Mouse (Mus musculus) layer of hippocampus, postnatal 25 days (tissue): ENCODE measurements around the gene Amot. TPM values are rescaled to one million over a fixed set of nuclear protein-coding genes. Genes with fewer than 3 reads are reported as not detected.

ENCODE experiments used
- DNase-seq, 2 experiments: peaks; one replicate each; pipeline ENCODE4 v3.0.0; 2022; ENCODE audit warnings: mixed read lengths in 2 of 2, low spot score in 1 of 2; ENCODE audit errors: extremely low spot score in 1 of 2
- total RNA-seq, 2 experiments: library from RNA; stranded (reverse); gene quantifications; 2 replicates each; pipeline ENCODE4 v1.2.3; 2021

The Amot gene
- total RNA-seq: 10 to 100 TPM; 29.6 to 30.0 TPM

DNA sequence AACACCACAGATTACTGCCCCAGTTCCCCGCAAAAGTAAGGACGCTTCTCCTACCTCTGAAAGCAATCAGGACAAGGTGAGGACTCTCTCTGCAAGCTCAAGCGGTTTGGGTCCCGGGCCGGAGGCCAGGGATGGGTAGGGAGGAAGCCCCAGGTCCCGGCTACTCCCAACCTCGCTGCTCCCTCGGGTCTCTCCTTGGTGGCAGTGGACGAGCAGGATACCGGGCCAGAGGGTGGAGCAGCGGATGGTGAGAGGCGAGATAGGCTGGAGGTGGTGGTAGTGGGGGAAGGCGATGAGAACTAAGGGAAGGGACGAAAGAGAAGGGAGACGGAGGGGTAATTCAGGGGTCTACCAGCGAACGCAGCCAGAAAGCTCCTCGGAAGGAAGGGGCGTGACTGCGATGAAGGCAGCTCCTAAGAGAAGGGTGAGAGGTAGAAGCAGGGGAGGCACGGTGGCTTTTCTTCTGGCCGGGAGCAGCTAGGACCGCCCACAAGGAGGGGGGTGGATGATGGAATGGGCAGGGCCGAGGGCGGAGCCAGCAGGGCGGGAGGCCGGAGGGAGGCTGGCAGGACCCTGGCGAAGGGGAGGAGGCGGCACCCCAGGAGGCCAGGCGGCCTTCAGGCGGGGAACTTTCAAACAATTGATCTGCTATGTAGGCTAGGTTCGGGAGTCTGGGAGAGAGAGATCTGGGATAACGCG is at the start of gene Amot:
TSS of gene Amot (minus strand) at position 465 of the 699 bp plus-strand sequence.
- peak; percentile 50 to 53 for DNase-seq

DNA sequence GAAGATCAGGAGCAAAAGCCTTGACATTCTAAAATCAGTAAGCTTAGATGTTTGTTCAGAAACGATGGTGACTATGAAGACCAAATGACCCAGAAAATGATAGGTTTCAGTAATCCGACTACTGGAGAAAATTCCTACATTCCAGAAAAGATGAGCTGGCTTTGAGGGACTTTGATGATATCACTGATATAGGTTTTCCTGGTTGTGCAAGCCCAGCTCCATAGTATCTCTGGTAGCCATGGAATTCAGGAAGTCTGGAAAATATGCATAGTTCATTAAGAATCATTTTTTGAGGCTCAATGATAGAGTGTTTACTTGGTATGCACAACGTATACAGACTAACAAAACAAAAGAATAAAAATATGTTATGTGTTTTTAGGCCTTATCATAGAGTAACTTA is 40.1 kb upstream of the Amot start:
- no peak for DNase-seq

DNA sequence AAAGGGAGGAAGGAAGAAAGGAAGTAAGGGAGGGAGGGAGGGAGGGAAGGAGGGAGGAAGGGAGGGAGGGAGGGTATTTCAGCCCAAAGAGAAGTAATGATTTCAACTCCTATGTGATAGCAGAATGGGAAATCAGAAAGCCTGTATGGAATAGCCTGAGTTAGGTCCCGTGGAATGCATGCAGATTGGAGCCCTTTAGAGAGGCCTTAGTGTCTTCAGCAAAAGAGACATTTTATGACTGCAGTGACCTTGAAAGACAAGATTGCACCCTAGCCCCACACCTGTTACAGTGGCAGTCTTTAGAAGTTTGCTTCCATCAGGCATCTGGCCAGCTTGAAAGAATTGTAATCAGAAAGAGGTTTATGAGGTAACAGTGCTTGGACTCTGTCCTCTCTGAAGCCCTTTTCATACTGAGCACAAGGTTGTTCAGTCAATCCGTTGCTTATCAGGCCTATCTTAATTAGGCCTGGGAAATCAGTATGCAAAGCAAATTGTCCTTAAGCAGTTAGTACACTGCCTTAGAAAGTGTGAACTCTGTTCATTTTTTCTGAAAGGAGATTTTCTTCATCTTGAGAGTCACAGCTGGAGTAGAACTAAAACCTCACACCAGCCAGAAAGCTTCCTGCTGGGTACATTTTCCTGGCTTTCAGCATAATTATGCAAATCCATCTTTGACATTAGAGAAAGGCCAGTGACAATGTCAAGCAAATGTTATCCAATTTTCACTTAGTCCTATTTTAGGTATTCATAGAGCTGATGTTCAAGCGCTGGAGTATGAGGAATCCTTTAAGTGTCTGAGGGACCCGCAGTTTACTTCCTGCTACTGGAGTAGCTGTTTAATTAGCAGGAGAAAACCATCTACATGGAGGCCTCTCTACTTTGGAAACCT is 38.9 kb upstream of the Amot start:
- DNase-seq: no peak

DNA sequence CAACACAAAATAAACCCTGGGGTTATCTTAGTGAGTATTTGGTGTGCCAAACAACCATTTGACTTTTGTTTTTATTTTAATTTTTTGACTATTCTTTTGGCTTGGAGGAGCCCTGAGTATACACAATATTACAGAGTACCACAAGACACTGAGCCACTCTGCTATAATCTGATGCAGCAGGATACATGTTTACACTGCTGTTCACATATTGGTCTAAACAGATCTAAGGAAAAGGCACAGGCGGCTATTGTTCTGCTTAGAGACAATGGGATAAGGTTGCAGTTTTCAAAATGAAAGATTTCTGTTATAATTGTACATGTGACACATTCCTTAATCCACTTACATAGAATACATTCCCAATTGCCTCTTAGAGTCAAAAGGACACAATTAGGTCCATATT is 36.1 kb upstream of the Amot start:
- no peak for DNase-seq

DNA sequence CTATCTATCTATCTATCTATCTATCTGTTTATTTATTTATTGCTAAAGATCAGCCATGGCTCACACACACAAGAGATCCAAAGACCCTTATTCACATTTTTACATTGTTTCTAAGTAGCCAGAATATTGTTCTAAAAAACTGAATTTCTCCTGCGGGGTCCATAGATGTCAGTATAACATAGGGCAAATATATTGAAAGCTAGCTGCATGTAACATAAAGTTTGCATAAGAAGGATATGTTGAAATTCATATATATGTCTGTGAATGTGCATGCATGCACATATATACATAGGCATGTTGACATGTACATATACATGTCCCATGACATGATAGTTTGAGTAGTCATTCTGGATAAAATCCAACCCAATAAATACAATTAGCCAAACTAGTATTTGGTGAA is 35.3 kb upstream of the Amot start:
- DNase-seq: no peak

DNA sequence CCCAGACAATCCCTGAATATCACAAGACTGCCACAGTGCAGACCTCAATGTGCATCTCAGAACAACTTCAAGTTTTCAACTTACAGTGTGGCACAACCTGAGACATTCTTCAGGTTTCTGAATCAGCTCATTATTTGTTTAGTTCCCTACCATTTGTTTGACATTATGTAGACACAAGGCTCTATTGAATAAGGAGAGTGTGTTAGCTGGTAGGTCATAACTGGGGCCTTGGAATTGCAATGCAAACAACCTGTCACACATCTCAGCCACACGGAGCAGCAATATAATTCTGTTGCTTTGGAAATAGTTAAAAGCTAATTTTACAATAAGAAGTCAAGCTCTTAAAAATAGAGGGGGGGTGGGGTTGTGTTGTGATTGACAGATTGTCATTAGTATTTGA is 24.6 kb upstream of the Amot start:
- DNase-seq: no peak

DNA sequence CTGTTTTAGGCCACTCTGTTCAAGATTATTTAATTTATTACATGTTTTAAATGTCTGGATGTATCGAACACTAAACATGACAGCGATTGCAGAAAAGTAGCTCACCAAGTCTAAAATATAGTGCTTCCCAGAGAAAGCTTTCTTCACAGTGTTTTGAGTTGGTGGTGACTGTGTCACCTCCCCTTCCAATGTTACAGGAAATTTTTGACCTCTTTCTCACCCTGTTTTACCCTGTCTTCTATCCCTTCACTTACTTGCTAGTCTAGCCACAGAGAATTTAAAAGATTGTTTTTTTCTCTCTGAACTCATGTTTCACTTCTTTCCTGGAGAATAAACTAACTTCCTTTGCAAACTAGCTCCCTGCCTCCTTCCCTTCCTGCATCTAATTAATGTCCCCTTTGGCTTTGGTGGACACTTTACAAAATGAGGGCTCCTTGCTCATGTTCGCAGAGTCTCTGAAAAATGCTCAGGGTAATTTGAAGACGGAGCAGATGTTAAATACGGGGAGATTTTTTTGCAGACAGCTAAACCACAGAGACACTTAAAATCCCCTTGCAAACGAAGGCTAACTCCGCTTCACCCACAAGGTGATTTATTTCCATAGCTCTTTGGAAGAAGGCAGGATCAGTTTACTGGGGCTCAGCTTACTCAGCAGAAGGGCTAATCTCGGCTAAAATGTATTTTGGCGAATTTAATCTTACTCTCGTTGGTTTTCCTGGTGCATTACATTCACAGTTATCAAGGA is 11.5 kb upstream of the Amot start:
- no peak for DNase-seq

DNA sequence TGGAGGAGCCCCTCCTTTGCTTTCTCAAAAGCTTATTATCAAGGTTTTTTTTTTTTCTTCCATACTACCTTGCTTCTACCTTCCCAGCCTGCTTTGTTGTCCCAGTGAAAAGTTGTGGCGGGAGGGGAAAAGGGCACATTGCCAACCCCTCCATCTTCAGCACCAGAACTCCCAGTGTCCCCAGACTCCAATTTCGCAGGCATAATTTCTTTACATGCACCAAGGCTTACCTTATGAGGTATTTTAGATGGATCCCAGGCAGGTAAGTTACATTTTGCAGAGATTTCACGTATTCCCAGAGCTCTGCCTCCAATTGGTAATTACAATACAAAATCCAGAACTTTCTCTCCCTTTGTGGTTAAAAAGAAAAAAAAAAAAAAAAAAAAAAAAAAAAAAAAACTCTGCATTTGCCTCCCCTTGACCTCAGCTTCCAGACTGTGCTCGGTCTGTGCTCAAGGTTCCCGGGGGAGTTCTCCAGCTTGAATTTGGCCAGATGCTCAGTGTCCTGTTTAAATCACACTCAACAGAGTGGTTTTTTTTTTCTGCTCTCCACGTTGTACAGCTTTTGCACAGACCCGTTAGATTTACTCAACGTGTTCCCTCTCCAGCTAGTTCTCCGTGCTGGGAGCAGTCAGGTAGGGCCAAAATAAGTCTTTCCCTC is 10.6 kb upstream of the Amot start:
- no peak for DNase-seq

DNA sequence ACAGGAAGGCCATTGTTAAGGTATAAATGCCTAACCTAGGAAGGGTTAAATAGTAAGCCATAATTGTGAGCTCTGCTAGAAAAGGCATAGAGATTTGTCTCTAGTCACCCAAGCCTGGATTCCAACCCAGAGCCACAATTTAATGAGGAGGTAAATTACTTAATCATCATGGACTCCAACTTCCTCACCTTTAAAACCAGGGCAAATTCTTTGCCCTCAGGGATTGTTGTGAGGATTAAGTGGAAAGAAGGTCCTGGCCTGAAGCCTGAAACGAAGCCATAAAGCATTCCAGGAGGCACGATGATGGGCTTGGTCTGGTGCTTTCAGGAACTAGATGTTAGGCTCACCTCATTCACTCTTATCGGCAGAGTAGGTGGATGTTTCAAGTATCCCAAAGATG is 5.7 kb upstream of the Amot start:
- no peak for DNase-seq

DNA sequence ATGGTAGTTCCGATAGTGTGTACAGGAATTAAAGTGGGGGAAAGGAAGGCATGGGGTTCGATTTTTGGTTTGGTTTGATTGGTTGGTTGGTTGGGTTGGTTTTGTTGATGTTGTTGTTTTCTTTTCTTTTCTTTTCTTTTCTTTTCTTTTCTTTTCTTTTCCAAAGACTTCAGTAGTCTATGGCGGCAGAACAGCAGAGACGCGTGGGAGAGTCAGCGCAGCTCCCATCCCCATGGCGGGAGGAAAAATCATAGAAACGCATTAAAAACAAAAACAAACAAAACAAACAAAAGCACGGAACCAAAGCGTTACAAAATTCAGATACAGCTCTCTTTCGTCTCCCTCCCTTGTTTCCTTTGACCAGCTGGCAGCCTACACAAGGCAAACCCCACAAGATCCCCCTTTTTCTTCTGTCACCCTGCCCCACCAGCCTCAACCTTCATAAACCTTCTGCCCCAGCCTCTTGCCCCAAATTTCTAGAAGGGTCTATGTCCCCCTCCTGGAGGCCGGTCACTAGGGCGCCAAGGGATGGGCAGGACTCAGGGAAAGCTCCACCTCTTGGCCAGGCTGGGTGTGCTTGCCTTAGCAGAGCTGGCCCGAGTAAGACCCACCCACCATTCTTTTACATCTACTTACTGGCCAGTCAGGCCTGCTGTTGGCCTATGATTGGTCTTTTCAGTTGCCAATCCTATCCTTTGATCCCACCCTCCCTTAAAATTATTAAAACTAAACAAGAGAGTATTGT is 648 bp upstream of the Amot start:
- peak in 1 of 2 experiments; percentile 13 for DNase-seq

DNA sequence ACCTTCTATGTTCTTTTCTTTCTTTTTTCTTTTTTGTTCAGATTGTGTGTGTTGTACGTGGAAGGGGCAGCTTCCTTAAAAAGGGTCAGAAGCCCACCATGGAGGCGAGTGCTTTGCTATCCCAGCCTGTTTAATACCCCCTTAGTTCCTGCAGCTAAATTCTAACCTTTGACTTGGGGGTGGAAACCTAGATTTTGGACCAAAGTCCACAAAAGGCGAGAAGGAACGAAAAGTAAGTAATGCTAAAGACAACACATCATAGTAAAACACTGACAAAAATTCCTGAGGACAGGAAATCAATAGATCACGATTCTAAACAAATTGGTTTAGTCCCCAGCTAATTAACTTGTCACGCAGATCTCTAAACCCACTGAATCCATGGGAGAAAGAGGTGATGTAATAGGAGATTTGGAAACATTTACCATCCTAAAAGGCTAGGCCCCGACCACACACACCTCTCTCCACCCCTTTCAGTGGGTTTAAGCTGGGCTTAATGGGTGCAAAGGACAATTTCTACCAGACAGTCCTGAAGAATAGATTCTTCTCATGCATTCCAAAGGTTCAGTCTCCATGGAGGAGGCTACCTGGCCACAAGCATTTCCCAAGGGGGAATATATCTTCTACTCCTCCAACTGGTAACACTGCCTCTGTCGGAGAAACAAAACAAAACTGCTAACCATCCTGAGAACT is 3.2 kb downstream of the Amot start:
- DNase-seq: no peak

DNA sequence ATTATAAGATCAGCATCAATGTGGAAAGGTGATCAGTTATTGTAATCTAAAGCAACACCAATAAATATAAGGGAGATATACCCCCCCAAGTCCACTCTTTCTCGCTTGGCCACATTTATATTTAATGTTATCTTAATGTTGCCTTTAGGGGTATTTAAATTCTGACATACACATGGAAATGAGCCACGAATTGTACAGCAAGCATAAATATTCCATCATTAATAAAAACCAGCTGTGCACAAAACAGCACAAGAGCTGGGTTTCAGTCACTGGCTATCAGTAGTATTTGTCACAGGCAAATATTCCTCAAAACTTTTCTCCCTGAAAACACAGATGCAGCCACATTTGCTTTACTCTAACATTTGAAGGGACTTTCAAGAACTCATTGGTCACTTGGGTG is 5.9 kb downstream of the Amot start:
- DNase-seq: no peak

DNA sequence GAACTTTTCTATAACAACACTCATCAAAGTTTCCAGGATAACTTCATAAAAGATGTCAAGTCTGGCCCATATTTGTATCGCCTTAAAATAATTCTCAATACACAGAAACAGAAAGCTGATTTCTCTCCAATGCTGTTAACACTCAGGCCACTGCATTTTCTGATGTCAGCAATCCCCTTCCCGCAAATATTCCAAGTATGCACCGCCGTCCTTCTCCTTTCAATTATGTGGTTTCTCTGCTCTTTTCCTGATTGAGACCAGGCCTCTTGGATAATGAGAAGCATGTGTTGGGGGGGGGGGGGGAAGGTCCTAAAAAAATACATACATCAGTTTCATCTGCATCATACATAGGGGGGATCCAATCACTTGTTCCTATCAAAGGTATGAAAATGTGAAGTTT is 6.3 kb downstream of the Amot start:
- no peak for DNase-seq

DNA sequence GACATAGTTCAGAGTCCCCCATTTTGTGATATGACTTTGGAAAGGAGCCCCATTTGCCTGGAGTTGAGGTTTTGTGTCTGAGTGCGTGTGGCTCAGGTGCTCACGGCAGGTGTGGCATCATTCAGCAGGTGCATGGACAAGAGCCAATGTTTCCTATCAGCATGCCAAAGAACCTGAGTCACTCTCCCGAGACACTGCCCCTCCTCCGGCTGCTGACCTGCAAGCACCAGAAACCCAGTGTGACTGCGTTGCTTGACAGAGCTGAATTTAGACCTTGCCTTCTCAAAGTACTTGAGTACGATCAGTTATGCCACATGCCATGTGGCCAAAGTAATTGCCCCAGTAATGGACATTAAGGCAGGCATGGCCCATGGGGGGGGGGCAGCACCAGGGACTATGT is 7.5 kb downstream of the Amot start:
- no peak for DNase-seq

DNA sequence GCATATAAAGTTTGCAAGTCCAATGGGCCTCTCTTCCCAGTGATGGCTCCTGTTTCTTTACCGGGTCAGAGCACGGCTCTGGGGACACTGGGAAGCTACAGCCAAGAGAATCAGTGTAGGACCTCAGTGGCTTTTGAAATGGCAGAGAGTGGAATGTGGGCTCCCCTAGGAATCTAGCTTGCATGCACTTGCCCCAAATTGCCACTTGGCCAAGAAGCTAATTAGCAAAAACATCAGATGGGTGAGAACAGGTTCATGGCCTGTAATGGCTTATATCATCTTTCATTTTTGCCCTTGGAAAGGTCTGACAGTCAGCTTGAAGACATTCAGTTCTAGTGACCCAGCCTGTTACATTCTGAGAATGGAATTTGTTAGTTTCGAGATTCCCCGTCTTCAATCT is 9.6 kb downstream of the Amot start:
- no peak for DNase-seq

DNA sequence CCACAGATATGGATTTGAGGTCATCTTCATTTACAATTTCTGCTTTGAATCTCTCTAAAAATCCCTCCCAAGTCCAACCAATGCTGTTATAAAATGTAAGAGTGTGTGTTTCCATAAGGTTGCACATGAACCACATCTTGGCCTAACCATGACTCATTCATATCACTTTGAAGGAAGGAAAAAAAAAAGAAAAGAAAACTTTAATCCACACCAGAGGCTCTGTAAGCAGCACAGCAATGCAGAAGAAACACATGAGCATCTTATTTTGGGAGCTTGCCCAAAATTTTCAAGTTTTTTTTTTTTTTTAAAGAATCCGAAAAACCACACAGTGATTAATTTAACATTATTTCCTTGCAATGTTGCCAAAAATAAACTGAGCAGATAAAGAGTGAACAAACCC is 14.2 kb downstream of the Amot start:
- DNase-seq: no peak

DNA sequence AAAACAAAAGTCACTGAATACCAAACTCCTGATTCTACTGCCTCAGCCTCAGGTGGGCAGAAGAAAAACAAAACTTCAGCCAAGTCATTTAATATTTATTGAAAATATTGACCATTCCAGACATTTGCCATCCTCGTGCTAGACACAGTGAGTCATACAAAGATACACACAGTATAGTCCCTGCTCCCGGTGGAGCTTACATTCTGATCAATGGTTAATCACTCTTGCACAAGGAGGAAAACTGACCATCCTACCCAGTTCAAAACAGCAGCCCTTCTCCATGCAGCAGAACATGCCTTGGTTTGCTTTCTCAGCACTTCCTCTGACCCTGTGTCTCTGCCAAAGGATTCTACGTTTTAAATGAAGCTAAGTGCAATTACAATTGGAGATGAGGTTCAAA is 14.6 kb downstream of the Amot start:
- DNase-seq: no peak

DNA sequence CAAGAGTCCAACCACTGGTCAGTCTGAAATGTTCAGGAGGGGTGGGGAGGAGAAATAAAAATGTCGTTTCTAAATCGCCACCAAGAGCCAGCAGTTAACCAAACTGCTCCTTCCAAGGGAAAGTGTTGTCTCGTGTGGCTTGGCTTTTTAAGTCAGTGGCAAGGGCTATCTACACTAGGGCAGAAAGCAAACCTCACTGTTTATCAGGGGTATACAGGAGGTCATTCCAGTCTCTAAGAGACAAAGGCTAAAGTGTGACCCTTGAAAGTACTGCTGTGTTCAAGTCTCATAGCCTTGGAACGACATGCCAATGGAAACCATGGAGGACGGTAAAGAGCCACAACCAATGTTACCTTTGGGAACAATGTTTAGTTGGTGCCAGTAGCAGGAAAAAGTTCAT is 15.0 kb downstream of the Amot start:
- DNase-seq: no peak

DNA sequence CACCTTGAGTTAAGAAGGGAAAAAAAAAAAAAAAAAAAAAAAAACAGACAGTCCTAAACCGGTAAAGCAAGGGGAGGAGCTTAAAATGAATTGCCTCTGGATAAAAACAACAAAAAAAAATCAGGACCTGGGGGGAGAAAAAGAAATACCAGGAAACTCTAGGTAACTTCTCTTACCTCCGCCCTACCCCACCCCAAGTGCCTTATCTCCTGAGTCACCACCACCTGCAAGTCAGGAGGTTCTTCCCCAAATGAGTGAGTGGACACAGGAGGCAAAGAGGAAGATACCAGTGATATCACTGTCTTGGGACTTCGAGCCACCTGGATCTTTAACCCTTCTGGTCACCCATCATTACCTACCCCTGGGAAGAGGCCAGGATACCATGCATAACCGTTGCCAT is 19.5 kb downstream of the Amot start:
- no peak for DNase-seq
